23 mouse cellular contexts compared by ENCODE assay signal in genomic region chr7:88940196-88940595, GRCm38 (mm10).
"Had no signal": no experiment of that assay in that cellular context is flagged by ENCODE, and none has a peak within 500 bp of the region (broad histone marks: within the 10 kb centered on the region; RNA-seq: fewer than 3 reads in every experiment).

No protein-coding gene starts in this region.

- H3K4me1 ChIP-seq: heart, embryonic 13.5 days; heart, embryonic 15.5 days; hindbrain, embryonic 15.5 days; limb, embryonic 10.5 days; limb, embryonic 12.5 days; liver, embryonic 13.5 days had no signal

- ATAC-seq: hindbrain, postnatal 0 days; intestine, embryonic 16.5 days had no signal

- DNase-seq: gastrocnemius, postnatal 14 days; gastrocnemius, postnatal 36 days; heart, adult 11 months; heart, adult 2 months; heart, postnatal 14 days; heart, postnatal 36 days; kidney, adult 18-20 months; kidney, adult 8-10 months; kidney, postnatal 10 days; kidney, postnatal 25 days; kidney, postnatal 4 days; liver; liver, embryonic 13.5 days had no signal

- H3K4me3 ChIP-seq: heart, adult 2 months; heart, embryonic 13.5 days; heart, embryonic 15.5 days; hindbrain, embryonic 13.5 days; hindbrain, embryonic 15.5 days; layer of hippocampus, adult 2 months; left cerebral cortex, adult 2 months; limb, embryonic 10.5 days; limb, embryonic 12.5 days; liver, embryonic 13.5 days had no signal

- H3K27ac ChIP-seq: heart, adult 2 months; heart, embryonic 13.5 days; heart, embryonic 15.5 days; hindbrain, embryonic 13.5 days; hindbrain, embryonic 15.5 days; hindbrain, postnatal 0 days; layer of hippocampus, adult 2 months; left cerebral cortex, adult 2 months; limb, embryonic 10.5 days; limb, embryonic 12.5 days; liver, embryonic 13.5 days had no signal
